Mouse (Mus musculus): Measurements from ENCODE around the gene March6.

March6 gene

GRCm38 (mm10) chr15:31542013-31542958 is 11.4 kb upstream of the March6 start:
- in situ Hi-C loops (cut with MboI, MseI), result no loop called here

GRCm38 (mm10) chr15:31540513-31540802 is 9.6 kb upstream of the March6 start:
- in situ Hi-C loops (cut with MboI, MseI), result no loop called here

GRCm38 (mm10) chr15:31539643-31540512 is 9.0 kb upstream of the March6 start:
- in situ Hi-C loops (cut with MboI, MseI), result no loop called here

- in situ Hi-C loops (cut with MboI, MseI), result no loop called here
Measured at GRCm38 (mm10) chr15:31538346-31538745, 7.5 kb upstream of the March6 start.

- in situ Hi-C loops (cut with MboI, MseI), result no loop called here
Measured at GRCm38 (mm10) chr15:31537706-31538105, 6.9 kb upstream of the March6 start.

- in situ Hi-C loops (cut with MboI, MseI), result no loop called here
Measured at GRCm38 (mm10) chr15:31536051-31536737, 5.3 kb upstream of the March6 start.

- in situ Hi-C loops (cut with MboI, MseI), result no loop called here
Measured at GRCm38 (mm10) chr15:31535259-31535855, 4.5 kb upstream of the March6 start.

- in situ Hi-C loops (cut with MboI, MseI), result loop anchor here (5.0 kb wide), 1 partner anchor 68 kb away; the partner anchor contains the start of genes Cct5 and Fam173b
Measured at GRCm38 (mm10) chr15:31534421-31535258, 3.8 kb upstream of the March6 start.

- in situ Hi-C loops (cut with MboI, MseI), result loop anchor here (5.0 kb wide), 1 partner anchor 69 kb away; the partner anchor contains the start of genes Cct5 and Fam173b
Measured at GRCm38 (mm10) chr15:31533529-31533928, 2.7 kb upstream of the March6 start.

GRCm38 (mm10) chr15:31532331-31533021 is 1.6 kb upstream of the March6 start:
- in situ Hi-C loops (cut with MboI, MseI), result loop anchor here (5.0 kb wide), 1 partner anchor 70 kb away; the partner anchor contains the start of genes Cct5 and Fam173b

GRCm38 (mm10) chr15:31531446-31532330 is 835 bp upstream of the March6 start:
- in situ Hi-C loops (cut with MboI, MseI), result loop anchor here (5.0 kb wide), 1 partner anchor 71 kb away; the partner anchor contains the start of genes Cct5 and Fam173b

- in situ Hi-C loops (cut with MboI, MseI), result loop anchor here (5.0 kb wide), 1 partner anchor 72 kb away; the partner anchor contains the start of genes Cct5 and Fam173b
Measured at GRCm38 (mm10) chr15:31529811-31530658, 818 bp downstream of the March6 start.

- in situ Hi-C loops (cut with MboI, MseI), result no loop called here
Measured at GRCm38 (mm10) chr15:31529103-31529502, 1.8 kb downstream of the March6 start.

GRCm38 (mm10) chr15:31528477-31528876 is 2.4 kb downstream of the March6 start:
- in situ Hi-C loops (cut with MboI, MseI), result no loop called here

- in situ Hi-C loops (cut with MboI, MseI), result no loop called here
Measured at GRCm38 (mm10) chr15:31526463-31526862, 4.4 kb downstream of the March6 start.

- in situ Hi-C loops (cut with MboI, MseI), result loop anchor here (5.0 kb wide), 1 partner anchor 38 kb away; no protein-coding TSS in a partner anchor
Measured at GRCm38 (mm10) chr15:31519000-31519399, 11.9 kb downstream of the March6 start.

GRCm38 (mm10) chr15:31518371-31518770 is 12.5 kb downstream of the March6 start:
- in situ Hi-C loops (cut with MboI, MseI), result loop anchor here (5.0 kb wide), 1 partner anchor 39 kb away; no protein-coding TSS in a partner anchor

Data from T-helper 2 cell (primary cell).